Mouse (Mus musculus): Measurements from ENCODE around the gene Wwc1. TPM values are rescaled to one million over a fixed set of nuclear protein-coding genes. Genes with fewer than 3 reads are reported as not detected.

Gene Wwc1
- polyA plus RNA-seq, 1 experiment: 3.5 TPM

GRCm38 (mm10) chr11:35916466-35917185, 63.7 kb downstream of the Wwc1 start:
- no peaks in the 10 kb centered on the region for H3K36me3 ChIP-seq (ENCODE audit: control insufficient read depth, insufficient read depth, low read length)
- H3K4me3 ChIP-seq (ENCODE audit: control insufficient read depth, insufficient read depth, low read length): no peak overlapping the region
- 94% methylated on average over 8 of the region's 8 CpGs for WGBS
- H3K27ac ChIP-seq (ENCODE audit: control insufficient read depth, insufficient read depth, low read length): no peak overlapping the region
- no peak for DNase-seq
- no peaks in the 10 kb centered on the region for H3K4me1 ChIP-seq (replicated peaks; ENCODE audit: control insufficient read depth, insufficient read depth, low read length)
- H3K27me3 ChIP-seq (ENCODE audit: control insufficient read depth, insufficient read depth, low read length): no peaks in the 10 kb centered on the region
- no peak for TF ChIP-seq POLR2A (IDR thresholded peaks at IDR 0.05; ENCODE audit: control insufficient read depth, extremely low read depth, insufficient read depth, low read length, poor library complexity)
- no peak for TF ChIP-seq CTCF (IDR thresholded peaks at IDR 0.05; ENCODE audit: borderline replicate concordance, control insufficient read depth, extremely low read depth, insufficient read depth, low read length, poor library complexity)

GRCm38 (mm10) chr11:35915546-35915945, 64.8 kb downstream of the Wwc1 start:
- no peak overlapping the region for H3K27ac ChIP-seq (ENCODE audit: control insufficient read depth, insufficient read depth, low read length)
- no peaks in the 10 kb centered on the region for H3K36me3 ChIP-seq (ENCODE audit: control insufficient read depth, insufficient read depth, low read length)
- 88% methylated on average over 8 of the region's 8 CpGs for WGBS
- no peak for DNase-seq
- no peak overlapping the region for H3K4me3 ChIP-seq (ENCODE audit: control insufficient read depth, insufficient read depth, low read length)
- TF ChIP-seq CTCF (IDR thresholded peaks at IDR 0.05; ENCODE audit: borderline replicate concordance, control insufficient read depth, extremely low read depth, insufficient read depth, low read length, poor library complexity) (no peak), POLR2A (IDR thresholded peaks at IDR 0.05; ENCODE audit: control insufficient read depth, extremely low read depth, insufficient read depth, low read length, poor library complexity) (no peak)
- no peaks in the 10 kb centered on the region for H3K27me3 ChIP-seq (ENCODE audit: control insufficient read depth, insufficient read depth, low read length)
- no peaks in the 10 kb centered on the region for H3K4me1 ChIP-seq (replicated peaks; ENCODE audit: control insufficient read depth, insufficient read depth, low read length)

GRCm38 (mm10) chr11:35913418-35914044, 66.8 kb downstream of the Wwc1 start:
- H3K27me3 ChIP-seq (ENCODE audit: control insufficient read depth, insufficient read depth, low read length): no peaks in the 10 kb centered on the region
- TF ChIP-seq POLR2A (IDR thresholded peaks at IDR 0.05; ENCODE audit: control insufficient read depth, extremely low read depth, insufficient read depth, low read length, poor library complexity) (no peak), CTCF (IDR thresholded peaks at IDR 0.05; ENCODE audit: borderline replicate concordance, control insufficient read depth, extremely low read depth, insufficient read depth, low read length, poor library complexity) (no peak)
- H3K36me3 ChIP-seq (ENCODE audit: control insufficient read depth, insufficient read depth, low read length): no peaks in the 10 kb centered on the region
- no peaks in the 10 kb centered on the region for H3K4me1 ChIP-seq (replicated peaks; ENCODE audit: control insufficient read depth, insufficient read depth, low read length)
- DNase-seq: no peak
- H3K27ac ChIP-seq (ENCODE audit: control insufficient read depth, insufficient read depth, low read length): no peak overlapping the region
- H3K4me3 ChIP-seq (ENCODE audit: control insufficient read depth, insufficient read depth, low read length): no peak overlapping the region
- 91% methylated on average over 6 of the region's 6 CpGs for WGBS

GRCm38 (mm10) chr11:35904955-35905550, 75.3 kb downstream of the Wwc1 start:
- H3K36me3 ChIP-seq (ENCODE audit: control insufficient read depth, insufficient read depth, low read length): no peaks in the 10 kb centered on the region
- no peak for DNase-seq
- no peak overlapping the region for H3K4me3 ChIP-seq (ENCODE audit: control insufficient read depth, insufficient read depth, low read length)
- no peaks in the 10 kb centered on the region for H3K27me3 ChIP-seq (ENCODE audit: control insufficient read depth, insufficient read depth, low read length)
- WGBS: 88% methylated on average over 7 of the region's 7 CpGs
- TF ChIP-seq CTCF (IDR thresholded peaks at IDR 0.05; ENCODE audit: borderline replicate concordance, control insufficient read depth, extremely low read depth, insufficient read depth, low read length, poor library complexity): no peak
- no peak for TF ChIP-seq POLR2A (IDR thresholded peaks at IDR 0.05; ENCODE audit: control insufficient read depth, extremely low read depth, insufficient read depth, low read length, poor library complexity)
- H3K4me1 ChIP-seq (replicated peaks; ENCODE audit: control insufficient read depth, insufficient read depth, low read length): no peaks in the 10 kb centered on the region
- H3K27ac ChIP-seq (ENCODE audit: control insufficient read depth, insufficient read depth, low read length): no peak overlapping the region

- Histone ChIP-seq H3K36me3 (ENCODE audit: control insufficient read depth, insufficient read depth, low read length) (no peaks in the 10 kb centered on the region), H3K4me3 (ENCODE audit: control insufficient read depth, insufficient read depth, low read length) (no peak overlapping the region), H3K4me1 (replicated peaks; ENCODE audit: control insufficient read depth, insufficient read depth, low read length) (no peaks in the 10 kb centered on the region), H3K27ac (ENCODE audit: control insufficient read depth, insufficient read depth, low read length) (no peak overlapping the region), H3K27me3 (ENCODE audit: control insufficient read depth, insufficient read depth, low read length) (no peaks in the 10 kb centered on the region)
- 90% methylated on average over 9 of the region's 9 CpGs for WGBS
- DNase-seq: no peak
- no peak for TF ChIP-seq POLR2A (IDR thresholded peaks at IDR 0.05; ENCODE audit: control insufficient read depth, extremely low read depth, insufficient read depth, low read length, poor library complexity)
- TF ChIP-seq CTCF (IDR thresholded peaks at IDR 0.05; ENCODE audit: borderline replicate concordance, control insufficient read depth, extremely low read depth, insufficient read depth, low read length, poor library complexity): no peak
Measured at GRCm38 (mm10) chr11:35903079-35903478, 77.2 kb downstream of the Wwc1 start.

- H3K27ac ChIP-seq (ENCODE audit: control insufficient read depth, insufficient read depth, low read length): no peak overlapping the region
Measured at GRCm38 (mm10) chr11:35899946-35900345, 80.4 kb downstream of the Wwc1 start.

More at GRCm38 (mm10) chr11:35899946-35900345, 80.4 kb downstream of the Wwc1 start:
- Histone ChIP-seq H3K4me1 (replicated peaks; ENCODE audit: control insufficient read depth, insufficient read depth, low read length) (no peaks in the 10 kb centered on the region), H3K27me3 (ENCODE audit: control insufficient read depth, insufficient read depth, low read length) (no peaks in the 10 kb centered on the region), H3K4me3 (ENCODE audit: control insufficient read depth, insufficient read depth, low read length) (no peak overlapping the region), H3K36me3 (ENCODE audit: control insufficient read depth, insufficient read depth, low read length) (no peaks in the 10 kb centered on the region)
- TF ChIP-seq POLR2A (IDR thresholded peaks at IDR 0.05; ENCODE audit: control insufficient read depth, extremely low read depth, insufficient read depth, low read length, poor library complexity) (no peak), CTCF (IDR thresholded peaks at IDR 0.05; ENCODE audit: borderline replicate concordance, control insufficient read depth, extremely low read depth, insufficient read depth, low read length, poor library complexity) (no peak)
- WGBS: 9% methylated on average over 9 of the region's 9 CpGs
- DNase-seq: no peak
